Mouse (Mus musculus) kidney, embryonic 14.5 days (tissue): ENCODE measurements around the gene Sycp1. TPM values are rescaled to one million over a fixed set of nuclear protein-coding genes. Genes with fewer than 3 reads are reported as not detected.

Experiments used
- ATAC-seq: fragments of 200-750 bp; cut with Nextera tagmentation; 2 replicates; pipeline ENCODE4 v1.8.0; 2017; ENCODE audit warnings: moderate number of reproducible peaks, mild to moderate bottlenecking, moderate TSS enrichment, moderate library complexity; ENCODE audit not compliant: low FRiP score, low TSS enrichment
- H3K27ac ChIP-seq: fragments of 300-500 bp; sonication (generic); 2 replicates; pipeline ENCODE4 v1.5.1; 2014; ENCODE audit warnings: low read depth, mild to moderate bottlenecking, low read length, moderate library complexity, mixed read lengths
- H3K27me3 ChIP-seq: fragments of 300-500 bp; sonication (generic); 2 replicates; pipeline ENCODE4 v1.6.1; 2014; ENCODE audit warnings: mild to moderate bottlenecking, low read length; ENCODE audit not compliant: control insufficient read depth, insufficient read depth
- H3K36me3 ChIP-seq: fragments of 300-500 bp; sonication (generic); 2 replicates; pipeline ENCODE4 v1.6.1; 2014; ENCODE audit warnings: low read length, mixed read lengths; ENCODE audit not compliant: control insufficient read depth, insufficient read depth
- H3K4me1 ChIP-seq: fragments of 300-500 bp; sonication (generic); 2 replicates; pipeline ENCODE4 v1.6.1; 2014; ENCODE audit warnings: low read length, mixed read lengths; ENCODE audit not compliant: control insufficient read depth, insufficient read depth
- H3K4me2 ChIP-seq: fragments of 300-500 bp; sonication (generic); replicated peaks from 2 replicates; pipeline ENCODE4 v1.6.1; 2014; ENCODE audit warnings: low read depth, mild to moderate bottlenecking, low read length
- H3K4me3 ChIP-seq: fragments of 300-500 bp; sonication (generic); 2 replicates; pipeline ENCODE4 v1.5.1; 2014; ENCODE audit warnings: mild to moderate bottlenecking, low read length
- H3K9ac ChIP-seq: fragments of 300-500 bp; sonication (generic); 2 replicates; pipeline ENCODE4 v1.6.1; 2014; ENCODE audit warnings: low read depth, mild to moderate bottlenecking, low read length, moderate library complexity
- H3K9me3 ChIP-seq: fragments of 300-500 bp; sonication (generic); 2 replicates; pipeline ENCODE4 v1.6.1; 2016; ENCODE audit warnings: low read length; ENCODE audit not compliant: control insufficient read depth
- WGBS: fragments of 180-500 bp; shearing (Covaris S2); extraction: QIAGEN DNeasy Blood & Tissue Kit; methylation state at CpG from one replicate; pipeline ENCODE4 v1.1.7; 2014; 5-methylcytosine and 5-hydroxymethylcytosine counted together
- polyA plus RNA-seq: library from polyadenylated mRNA; unstranded; fragments of >200 nt; fragmentation: Nextera tagmentation; extraction: Ambion mirVana; gene quantifications from 2 replicates; pipeline ENCODE4 v1.2.1, GENCODE M21; 2014

Sycp1 gene
- polyA plus RNA-seq, 1 experiment from 2014 or later: not detected

GRCm38 (mm10) chr3:102787369-102787768 is 148.5 kb downstream of the Sycp1 start:
- H3K4me3 ChIP-seq: no peak overlapping the region
- no peaks in the 10 kb centered on the region for H3K4me1 ChIP-seq
- H3K27ac ChIP-seq: no peak overlapping the region
- H3K4me2 ChIP-seq: no peak overlapping the region
- WGBS: 43% methylated on average over 4 of the region's 4 CpGs
- H3K9ac ChIP-seq: no peak overlapping the region
- no peak for ATAC-seq
- H3K36me3 ChIP-seq: no peaks in the 10 kb centered on the region
- no peaks in the 10 kb centered on the region for H3K27me3 ChIP-seq
- no peaks in the 10 kb centered on the region for H3K9me3 ChIP-seq

DNA sequence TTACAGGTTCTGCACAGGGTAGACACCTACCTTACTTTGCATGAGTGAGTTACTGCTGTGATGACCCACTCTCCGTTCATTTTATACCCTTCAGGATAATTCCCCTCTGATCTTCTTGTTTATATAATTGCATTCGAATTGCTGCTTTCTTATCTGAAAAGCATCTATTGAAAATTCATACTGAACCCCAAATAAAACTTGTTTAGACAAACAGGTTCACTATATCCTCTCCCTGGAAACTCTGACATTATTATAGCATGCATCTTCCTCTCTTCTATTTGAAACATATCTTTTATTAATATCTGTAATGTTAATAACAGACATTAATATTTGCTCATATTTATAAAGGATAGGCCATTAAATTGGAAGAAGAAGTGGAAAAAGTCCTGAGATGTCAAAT is 153.3 kb downstream of the Sycp1 start, which contains the start of gene Tshb:
Gene Tshb, minus strand, starts transcription at position 101 of the 400 bp plus-strand sequence.
- no peak within 1 kb of the TSS for H3K27ac ChIP-seq
- 76% methylated on average over 2 of the region's 2 CpGs for WGBS
- no peak for ATAC-seq
- no peak within 1 kb of the TSS for H3K4me2 ChIP-seq
- H3K36me3 ChIP-seq: no peaks in the 10 kb centered on the region
- no peak within 1 kb of the TSS for H3K9ac ChIP-seq
- H3K9me3 ChIP-seq: no peaks in the 10 kb centered on the region
- no peak within 1 kb of the TSS for H3K4me3 ChIP-seq
- no peaks in the 10 kb centered on the region for H3K4me1 ChIP-seq
- no peaks in the 10 kb centered on the region for H3K27me3 ChIP-seq

- no peak overlapping the region for H3K27ac ChIP-seq
- WGBS: 72% methylated on average over 4 of the region's 4 CpGs
- H3K9ac ChIP-seq: no peak overlapping the region
- ATAC-seq: no peak
- no peak overlapping the region for H3K4me2 ChIP-seq
- H3K4me1 ChIP-seq: no peaks in the 10 kb centered on the region
- H3K4me3 ChIP-seq: no peak overlapping the region
- H3K36me3 ChIP-seq: no peaks in the 10 kb centered on the region
- no peaks in the 10 kb centered on the region for H3K9me3 ChIP-seq
- H3K27me3 ChIP-seq: no peaks in the 10 kb centered on the region
Measured at GRCm38 (mm10) chr3:102773018-102773417, 162.9 kb downstream of the Sycp1 start.

Other genes starting within 250 kb of the Sycp1 start
- gene Tspan2, start 201.6 kb downstream of the Sycp1 start, polyA plus RNA-seq: 4.0 and 8.6 TPM in 2 replicates
- gene Tshb, start 153.4 kb downstream of the Sycp1 start, polyA plus RNA-seq: 0.04 TPM in 1 of 2 replicates, not detected in the other
- not detected in 2 replicates for gene Nr1h5, start 28.0 kb upstream of the Sycp1 start, polyA plus RNA-seq
- gene Sike1, start 59.6 kb upstream of the Sycp1 start, polyA plus RNA-seq: 52.2 and 72.4 TPM in 2 replicates
- gene Csde1, start 84.3 kb upstream of the Sycp1 start, polyA plus RNA-seq: 316 and 496 TPM in 2 replicates
- gene Nras, start 122.2 kb upstream of the Sycp1 start, polyA plus RNA-seq: 124 and 135 TPM in 2 replicates
- not detected in 2 replicates for gene Ampd1, start 137.9 kb upstream of the Sycp1 start, polyA plus RNA-seq
- gene Dennd2c, start 166.5 kb upstream of the Sycp1 start, polyA plus RNA-seq: 2.2 and 3.6 TPM in 2 replicates
- 195 and 223 TPM in 2 replicates for gene Bcas2, start 235.6 kb upstream of the Sycp1 start, polyA plus RNA-seq